Mouse (Mus musculus): Measurements from ENCODE around the gene Olfr800. TPM values are rescaled to one million over a fixed set of nuclear protein-coding genes. Genes with fewer than 3 reads are reported as not detected.

The Olfr800 gene
- polyA plus RNA-seq (2017; shearing (Covaris generic)), result not detected

GRCm38 (mm10) chr10:129657394-129657793 is at the start of gene Olfr800:
TSS of gene Olfr800 (plus strand) at chr10:129657694.

DNA sequence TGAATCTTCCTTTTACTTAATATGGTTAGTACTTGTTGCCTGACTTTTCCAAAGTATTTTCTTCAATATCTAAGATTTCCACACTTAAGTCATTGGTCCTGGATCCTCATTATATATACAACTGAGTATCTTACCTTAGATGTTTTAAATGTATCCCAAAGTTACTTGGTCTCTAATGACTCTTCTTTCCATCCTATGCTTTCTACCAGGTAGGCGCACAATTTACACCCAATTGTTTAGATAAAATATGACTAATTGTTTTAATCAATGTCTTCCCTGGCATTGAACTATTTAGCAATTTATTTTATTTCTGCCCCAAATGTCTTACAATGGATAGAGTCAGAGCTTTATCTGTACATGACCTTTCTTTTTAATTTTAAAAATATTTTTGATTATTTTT is 45.0 kb upstream of the Olfr800 start, which contains the start of gene Olfr796:
Gene Olfr796 (minus strand): TSS at position 101 of the 400 bp plus-strand sequence.

DNA sequence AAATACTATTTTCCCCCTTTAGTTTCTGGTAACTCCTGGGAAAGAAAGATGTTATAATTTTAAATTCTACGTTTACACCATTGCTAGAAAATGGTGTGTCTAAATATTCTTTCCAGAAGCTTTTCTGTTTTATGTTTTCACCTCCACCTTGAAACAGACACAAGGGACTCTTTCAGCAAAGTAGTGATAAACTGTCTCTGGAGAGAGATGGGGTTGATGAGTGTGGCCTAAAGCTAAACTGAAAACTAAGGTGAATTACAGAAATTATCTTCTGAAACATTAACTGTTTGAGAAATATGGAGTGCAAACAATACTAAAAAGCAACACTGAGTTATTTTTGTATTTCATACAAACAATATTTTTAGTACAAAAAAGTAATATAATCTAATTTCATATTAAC is 29.7 kb upstream of the Olfr800 start, which contains the start of gene Olfr798:
Gene Olfr798 (minus strand): TSS at position 101 of the 400 bp plus-strand sequence.

DNA sequence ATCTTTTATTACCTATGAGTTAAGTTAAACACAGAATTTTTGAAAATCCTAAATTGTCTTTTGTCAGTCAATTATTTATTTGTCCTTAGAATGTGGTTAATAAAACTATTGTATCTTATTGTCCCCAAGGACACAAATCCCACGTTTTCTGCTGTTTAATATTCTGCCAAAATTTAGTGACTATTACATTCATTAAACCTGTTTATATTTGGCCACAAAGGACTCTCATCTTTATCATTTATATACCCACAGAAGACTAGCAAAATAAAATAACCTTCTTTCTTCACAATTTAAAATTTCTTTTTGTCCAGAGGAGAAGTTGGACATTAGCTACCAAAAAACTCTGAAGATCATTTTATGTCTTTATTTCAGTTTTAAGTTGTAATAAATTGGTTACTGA is 20.3 kb upstream of the Olfr800 start, which contains the start of gene Olfr799:
Gene Olfr799 (plus strand): TSS at position 301 of the 400 bp plus-strand sequence.

GRCm38 (mm10) chr10:129673765-129674164 is 16.3 kb downstream of the Olfr800 start, which contains the start of gene Olfr801:
TSS of gene Olfr801 (minus strand) at chr10:129673865.

GRCm38 (mm10) chr10:129688069-129688468 is 30.6 kb downstream of the Olfr800 start, which contains the start of gene Olfr802:
TSS of gene Olfr802 (minus strand) at chr10:129688169.

DNA sequence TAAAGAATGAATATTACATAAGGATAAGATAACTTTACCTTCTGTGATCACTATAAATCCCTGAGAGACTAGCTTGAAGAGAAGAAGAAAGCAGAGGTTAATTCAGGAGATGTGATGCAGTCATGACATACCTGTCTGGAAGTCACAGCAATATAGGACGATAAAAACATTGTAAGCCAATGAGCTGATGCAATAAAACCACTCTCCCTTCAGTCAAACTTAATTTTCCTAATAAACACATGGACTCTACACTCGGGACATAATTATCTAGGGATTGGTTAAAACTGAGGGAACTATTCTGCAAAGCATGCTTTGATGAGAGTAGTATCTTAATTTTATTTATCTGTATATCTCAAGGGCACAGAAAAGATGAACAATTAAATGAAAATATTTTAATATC is 36.7 kb downstream of the Olfr800 start, which contains the start of gene Olfr803:
Gene Olfr803 (minus strand): TSS at position 101 of the 400 bp plus-strand sequence.

GRCm38 (mm10) chr10:129702910-129703309 is 45.4 kb downstream of the Olfr800 start, which contains the start of gene Olfr804:
TSS of gene Olfr804 (plus strand) at chr10:129703210.

Other genes starting within 250 kb of the Olfr800 start
- not detected for gene Olfr786, start 230.4 kb upstream of the Olfr800 start, polyA plus RNA-seq (2017; shearing (Covaris generic))
- not detected for gene Olfr787, start 195.8 kb upstream of the Olfr800 start, polyA plus RNA-seq (2017; shearing (Covaris generic))
- gene Olfr788, start 186.7 kb upstream of the Olfr800 start, polyA plus RNA-seq (2017; shearing (Covaris generic)), result not detected
- not detected for gene Olfr789, start 172.9 kb upstream of the Olfr800 start, polyA plus RNA-seq (2017; shearing (Covaris generic))
- gene Olfr790, start 159.2 kb upstream of the Olfr800 start, polyA plus RNA-seq (2017; shearing (Covaris generic)), result not detected
- not detected for gene Olfr791, start 135.9 kb upstream of the Olfr800 start, polyA plus RNA-seq (2017; shearing (Covaris generic))
- not detected for gene Olfr792, start 118.5 kb upstream of the Olfr800 start, polyA plus RNA-seq (2017; shearing (Covaris generic))
- not detected for gene Olfr794, start 90.0 kb upstream of the Olfr800 start, polyA plus RNA-seq (2017; shearing (Covaris generic))
- not detected for gene Olfr796, start 45.1 kb upstream of the Olfr800 start, polyA plus RNA-seq (2017; shearing (Covaris generic))
- 0.07 TPM for gene Olfr798, start 29.8 kb upstream of the Olfr800 start, polyA plus RNA-seq (2017; shearing (Covaris generic))
- not detected for gene Olfr799, start 20.2 kb upstream of the Olfr800 start, polyA plus RNA-seq (2017; shearing (Covaris generic))
- gene Olfr801, start 16.2 kb downstream of the Olfr800 start, polyA plus RNA-seq (2017; shearing (Covaris generic)), result not detected
- not detected for gene Olfr802, start 30.5 kb downstream of the Olfr800 start, polyA plus RNA-seq (2017; shearing (Covaris generic))
- gene Olfr803, start 36.6 kb downstream of the Olfr800 start, polyA plus RNA-seq (2017; shearing (Covaris generic)), result not detected
- not detected for gene Olfr804, start 45.5 kb downstream of the Olfr800 start, polyA plus RNA-seq (2017; shearing (Covaris generic))
- not detected for gene Olfr805, start 71.7 kb downstream of the Olfr800 start, polyA plus RNA-seq (2017; shearing (Covaris generic))
- not detected for gene Olfr806, start 84.2 kb downstream of the Olfr800 start, polyA plus RNA-seq (2017; shearing (Covaris generic))
- gene Olfr807, start 100.1 kb downstream of the Olfr800 start, polyA plus RNA-seq (2017; shearing (Covaris generic)), result not detected
- gene Olfr808, start 107.8 kb downstream of the Olfr800 start, polyA plus RNA-seq (2017; shearing (Covaris generic)), result not detected
- not detected for gene Olfr809, start 116.9 kb downstream of the Olfr800 start, polyA plus RNA-seq (2017; shearing (Covaris generic))
- not detected for gene Olfr810, start 137.2 kb downstream of the Olfr800 start, polyA plus RNA-seq (2017; shearing (Covaris generic))
- gene Olfr811, start 146.7 kb downstream of the Olfr800 start, polyA plus RNA-seq (2017; shearing (Covaris generic)), result not detected
- gene Olfr812, start 188.4 kb downstream of the Olfr800 start, polyA plus RNA-seq (2017; shearing (Covaris generic)), result not detected
- not detected for gene Olfr813, start 197.7 kb downstream of the Olfr800 start, polyA plus RNA-seq (2017; shearing (Covaris generic))
- not detected for gene Olfr814, start 222.2 kb downstream of the Olfr800 start, polyA plus RNA-seq (2017; shearing (Covaris generic))
- not detected for gene Olfr815, start 248.2 kb downstream of the Olfr800 start, polyA plus RNA-seq (2017; shearing (Covaris generic))